Mouse (Mus musculus) forebrain, embryonic 11.5 days (tissue): ENCODE data around the gene Man2a2. TPM values are rescaled to one million over a fixed set of nuclear protein-coding genes. Genes with fewer than 3 reads are reported as not detected.

ENCODE experiments used
- ATAC-seq: fragments of 200-750 bp; cut with Nextera tagmentation; replicated peaks from 2 replicates; pipeline ENCODE4 v1.8.0; 2017; ENCODE audit warnings: moderate TSS enrichment; ENCODE audit not compliant: low FRiP score
- DNase-seq: peaks from one replicate; pipeline ENCODE4 v3.0.0-alpha.2; 2017; ENCODE audit warnings: low spot score
- H3K27ac ChIP-seq: fragments of 300-500 bp; sonication (generic); 2 replicates; pipeline ENCODE4 v1.5.1; 2014; ENCODE audit warnings: low read depth, low read length
- H3K27me3 ChIP-seq: fragments of 300-500 bp; sonication (generic); 2 replicates; pipeline ENCODE4 v1.6.1; 2014; ENCODE audit warnings: mild to moderate bottlenecking, low read length, mixed read lengths; ENCODE audit not compliant: control insufficient read depth, insufficient read depth
- H3K36me3 ChIP-seq: fragments of 300-500 bp; sonication (generic); 2 replicates; pipeline ENCODE4 v1.6.1; 2014; ENCODE audit warnings: mild to moderate bottlenecking, low read length, moderate library complexity, mixed read lengths; ENCODE audit not compliant: control insufficient read depth, insufficient read depth
- H3K4me1 ChIP-seq: fragments of 300-500 bp; sonication (generic); replicated peaks from 2 replicates; pipeline ENCODE4 v1.6.1; 2014; ENCODE audit warnings: low read length, mixed read lengths; ENCODE audit not compliant: control insufficient read depth, insufficient read depth
- H3K4me2 ChIP-seq: fragments of 300-500 bp; sonication (generic); 2 replicates; pipeline ENCODE4 v1.6.1; 2014; ENCODE audit warnings: low read depth, mild to moderate bottlenecking, low read length, moderate library complexity, mixed read lengths; ENCODE audit not compliant: severe bottlenecking
- H3K4me3 ChIP-seq: fragments of 300-500 bp; sonication (generic); 2 replicates; pipeline ENCODE4 v1.5.1; 2014; ENCODE audit warnings: low read depth, low read length
- H3K9ac ChIP-seq: fragments of 300-500 bp; sonication (generic); 2 replicates; pipeline ENCODE4 v1.6.1; 2014; ENCODE audit warnings: low read length
- H3K9me3 ChIP-seq: fragments of 300-500 bp; sonication (generic); 2 replicates; pipeline ENCODE4 v1.6.1; 2016; ENCODE audit warnings: low read length, mixed read lengths; ENCODE audit not compliant: control insufficient read depth
- WGBS: fragments of 180-500 bp; shearing (Covaris S2); extraction: QIAGEN DNeasy Blood & Tissue Kit; methylation state at CpG from one replicate; pipeline ENCODE4 v1.1.7; 2014; 5-methylcytosine and 5-hydroxymethylcytosine counted together
- polyA plus RNA-seq: library from polyadenylated mRNA; unstranded; fragments of >200 nt; fragmentation: Nextera tagmentation; extraction: Ambion mirVana; gene quantifications from 2 replicates; pipeline ENCODE4 v1.2.1, GENCODE M21; 2014

Gene Man2a2
- 16.1 and 18.8 TPM in 2 replicates for polyA plus RNA-seq

DNA sequence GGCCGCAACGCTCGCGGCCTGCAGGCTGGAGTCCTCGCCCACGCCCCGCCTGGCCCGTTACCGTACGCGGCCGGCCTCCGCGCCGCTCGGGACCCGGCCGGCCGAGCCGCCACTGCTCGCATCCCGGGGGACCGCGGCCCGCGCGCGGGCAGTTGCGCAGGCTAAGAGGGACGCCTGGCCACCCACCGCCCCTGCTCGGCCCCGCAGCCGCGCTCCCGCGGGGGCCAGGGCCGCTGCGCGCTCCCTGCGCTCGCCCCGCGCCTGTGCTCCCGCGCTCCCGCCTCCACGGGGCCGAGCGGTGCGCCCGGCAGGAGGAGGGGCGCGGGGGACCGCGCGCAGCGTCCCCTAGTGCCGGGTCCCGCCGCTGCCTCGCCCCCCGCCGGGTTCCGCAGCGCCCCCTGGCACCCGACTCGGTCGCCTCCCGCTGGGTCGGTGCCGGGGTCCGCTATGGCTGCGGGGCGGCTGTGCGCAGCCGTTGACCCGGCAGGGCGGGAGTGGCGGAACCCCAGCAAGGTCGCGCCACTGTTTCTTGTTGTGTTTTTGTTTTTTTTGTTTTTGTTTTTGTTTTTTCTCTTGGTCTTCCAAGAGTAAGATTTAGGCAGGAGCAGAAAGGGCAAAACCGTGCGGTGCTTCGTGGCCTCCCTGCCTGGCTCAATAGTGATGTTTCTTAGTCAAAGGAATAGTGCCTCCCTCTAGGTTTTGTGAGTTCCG is at the start of gene Man2a2:
Man2a2 (minus strand) TSS at position 335 of the 711 bp plus-strand sequence.
- 1% methylated on average over 35 of the region's 86 CpGs for WGBS
- H3K9me3 ChIP-seq: no peaks in the 10 kb centered on the region
- H3K4me1 ChIP-seq: peaks cover 10% of the 10 kb centered on the region; the same call in 1 of the 2 replicates
- H3K4me3 ChIP-seq: peak within 1 kb of the TSS; percentile 94
- peak; percentile 86 for DNase-seq
- peak within 1 kb of the TSS; percentile 83 for H3K4me2 ChIP-seq
- ATAC-seq: peak; percentile 64
- H3K36me3 ChIP-seq: peaks cover 6% of the 10 kb centered on the region; the same call in 1 of the 2 replicates
- H3K27me3 ChIP-seq: no peaks in the 10 kb centered on the region
- H3K27ac ChIP-seq: peak within 1 kb of the TSS; percentile 12; the same call in 1 of the 2 replicates
- peak within 1 kb of the TSS; percentile 88 for H3K9ac ChIP-seq

DNA sequence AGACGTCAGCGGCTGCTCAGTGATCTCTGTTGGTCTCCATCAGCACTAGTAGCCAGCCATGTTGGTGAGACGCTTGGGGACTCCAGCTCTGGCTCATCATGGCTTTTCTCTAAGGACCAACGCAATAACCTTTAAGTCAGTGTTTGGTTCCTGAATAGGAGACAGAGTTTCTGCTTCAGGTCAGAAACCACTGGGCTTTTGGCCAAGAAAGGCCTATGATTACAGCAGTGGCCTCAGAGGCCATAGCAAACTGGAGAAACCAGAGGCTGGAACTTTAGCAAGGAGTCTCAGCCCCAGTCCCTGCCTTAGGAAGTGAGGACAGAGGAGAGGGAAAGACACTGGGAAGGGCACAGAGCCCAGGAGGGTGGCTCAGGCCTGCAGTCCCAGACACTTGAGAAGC is 49.4 kb upstream of the Man2a2 start:
- Histone ChIP-seq H3K27ac (no peak overlapping the region), H3K9me3 (no peaks in the 10 kb centered on the region), H3K4me1 (no peaks in the 10 kb centered on the region), H3K36me3 (no peaks in the 10 kb centered on the region), H3K27me3 (no peaks in the 10 kb centered on the region), H3K4me2 (no peak overlapping the region), H3K4me3 (no peak overlapping the region), H3K9ac (no peak overlapping the region)
- WGBS: 83% methylated on average over 4 of the region's 4 CpGs
- DNase-seq (no peak), ATAC-seq (no peak)

DNA sequence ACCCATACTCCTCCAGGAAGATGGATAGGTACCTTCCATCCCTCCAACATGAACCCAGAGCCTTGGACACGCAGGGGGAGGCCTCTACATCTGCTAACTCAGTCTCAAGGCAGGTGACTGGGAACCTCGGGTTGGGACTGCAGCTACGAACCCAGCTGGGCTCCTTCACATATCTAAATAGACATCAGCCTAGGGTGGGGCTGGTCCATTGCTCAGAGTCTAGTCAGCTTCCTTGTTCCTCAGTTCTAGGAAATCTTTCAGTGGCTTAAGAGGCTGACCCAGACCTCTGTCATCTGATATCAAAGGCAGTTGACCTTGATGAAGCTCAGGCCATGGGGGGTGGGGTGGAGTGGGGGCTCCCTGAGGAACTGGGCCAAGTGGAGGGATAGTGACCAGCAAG is 48.1 kb upstream of the Man2a2 start:
- Histone ChIP-seq H3K9me3 (no peaks in the 10 kb centered on the region), H3K4me2 (no peak overlapping the region), H3K27ac (no peak overlapping the region), H3K4me3 (no peak overlapping the region), H3K27me3 (no peaks in the 10 kb centered on the region), H3K4me1 (no peaks in the 10 kb centered on the region), H3K9ac (no peak overlapping the region), H3K36me3 (no peaks in the 10 kb centered on the region)
- WGBS: 78% methylated on average over 3 of the region's 3 CpGs
- no peak for DNase-seq
- no peak for ATAC-seq

DNA sequence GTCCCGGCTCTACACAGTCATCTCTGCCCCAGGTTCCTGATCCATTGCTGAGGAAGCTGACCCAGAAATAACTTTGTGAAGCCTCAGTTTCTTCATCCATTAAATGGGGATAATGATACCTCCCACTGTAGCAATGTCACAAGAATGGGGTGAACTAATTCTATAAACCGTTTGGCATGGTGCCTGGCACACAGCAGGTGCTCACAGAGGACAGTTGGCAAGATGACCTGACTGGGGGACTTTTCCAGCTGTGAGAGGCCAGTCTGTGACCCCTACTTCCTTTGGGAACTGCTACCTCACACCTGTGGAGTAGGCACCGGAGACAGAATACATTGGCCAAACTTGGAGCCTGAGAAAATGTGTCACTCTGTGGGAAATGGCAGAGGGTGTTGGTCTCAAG is 46.9 kb upstream of the Man2a2 start:
- no peak overlapping the region for H3K9ac ChIP-seq
- no peaks in the 10 kb centered on the region for H3K4me1 ChIP-seq
- 90% methylated on average over 3 of the region's 3 CpGs for WGBS
- no peaks in the 10 kb centered on the region for H3K9me3 ChIP-seq
- no peak overlapping the region for H3K4me3 ChIP-seq
- H3K27ac ChIP-seq: no peak overlapping the region
- no peak overlapping the region for H3K4me2 ChIP-seq
- no peaks in the 10 kb centered on the region for H3K27me3 ChIP-seq
- DNase-seq: no peak
- H3K36me3 ChIP-seq: no peaks in the 10 kb centered on the region
- ATAC-seq: no peak

DNA sequence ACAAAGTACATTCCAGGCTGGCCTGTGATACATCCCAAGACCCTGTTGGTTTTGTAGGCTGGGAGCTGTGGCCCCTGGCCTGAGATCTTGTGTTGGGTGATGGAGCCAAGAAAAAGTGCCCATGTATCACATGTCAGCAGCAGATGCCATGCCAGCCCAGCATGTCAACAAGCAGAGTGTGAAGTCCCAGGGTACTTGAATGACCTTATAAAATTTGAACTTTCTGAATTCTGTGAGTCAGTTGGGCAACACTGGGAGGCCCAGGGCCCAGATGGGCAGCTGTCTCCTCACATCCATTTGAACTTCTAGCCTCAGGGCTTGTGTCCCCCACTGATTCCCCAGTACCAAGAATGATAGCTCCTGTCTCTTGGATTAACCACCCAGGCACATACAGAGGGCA is 46.4 kb upstream of the Man2a2 start:
- no peak overlapping the region for H3K9ac ChIP-seq
- ATAC-seq (no peak), DNase-seq (no peak)
- H3K27me3 ChIP-seq: no peaks in the 10 kb centered on the region
- no peak overlapping the region for H3K4me2 ChIP-seq
- H3K4me3 ChIP-seq: no peak overlapping the region
- no peaks in the 10 kb centered on the region for H3K36me3 ChIP-seq
- no peaks in the 10 kb centered on the region for H3K4me1 ChIP-seq
- H3K27ac ChIP-seq: no peak overlapping the region
- H3K9me3 ChIP-seq: no peaks in the 10 kb centered on the region

DNA sequence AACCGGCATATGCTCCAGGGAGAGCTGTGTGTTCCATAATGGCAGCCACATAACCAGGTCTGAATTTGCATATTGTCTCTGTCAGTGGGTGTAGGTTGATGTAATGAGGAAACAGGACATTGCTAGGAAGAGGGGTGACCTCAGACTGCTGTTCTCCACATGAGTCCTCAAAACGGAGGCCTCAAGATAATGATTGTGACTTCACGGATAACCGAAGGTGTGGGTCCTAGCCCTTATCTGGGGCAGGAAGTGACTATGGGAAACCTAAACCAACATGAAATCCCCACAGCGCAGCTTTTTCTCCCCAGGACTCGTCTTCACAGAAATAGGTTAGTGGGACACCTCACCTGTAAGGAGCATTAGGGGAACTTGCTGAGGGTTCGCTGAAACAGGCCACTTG is 45.8 kb upstream of the Man2a2 start:
- Histone ChIP-seq H3K27ac (no peak overlapping the region), H3K9me3 (no peaks in the 10 kb centered on the region), H3K4me1 (no peaks in the 10 kb centered on the region), H3K4me3 (no peak overlapping the region), H3K36me3 (no peaks in the 10 kb centered on the region), H3K27me3 (no peaks in the 10 kb centered on the region), H3K4me2 (no peak overlapping the region), H3K9ac (no peak overlapping the region)
- WGBS: 88% methylated on average over 7 of the region's 7 CpGs
- ATAC-seq (no peak), DNase-seq (no peak)

DNA sequence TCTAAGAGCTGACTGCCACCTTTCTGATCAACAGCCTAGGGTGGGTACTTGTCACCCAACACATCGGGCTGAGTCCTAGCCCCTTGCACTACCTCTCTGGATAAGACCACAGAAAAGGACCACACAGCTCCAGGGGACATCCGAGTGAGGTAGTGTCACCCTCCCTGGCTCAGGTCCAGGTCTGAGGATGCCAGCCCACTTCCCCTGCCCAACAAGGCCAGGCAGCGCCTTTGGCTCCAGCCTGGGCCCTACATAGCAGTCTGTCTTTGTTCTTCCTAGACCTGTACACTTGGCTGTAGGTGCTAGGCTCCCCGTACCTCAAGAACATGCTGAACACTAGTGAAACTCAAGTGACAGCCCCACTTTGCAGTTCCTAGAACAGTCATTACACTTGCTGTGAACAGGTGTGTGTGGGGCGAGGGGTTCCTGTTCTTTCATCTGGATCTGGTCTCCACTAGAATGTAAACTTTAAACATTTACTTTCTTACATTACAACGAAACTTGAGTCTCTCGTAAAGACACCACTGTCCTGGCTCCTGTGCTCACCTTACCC is 43.2 kb upstream of the Man2a2 start:
- Histone ChIP-seq H3K4me1 (no peaks in the 10 kb centered on the region), H3K9ac (no peak overlapping the region), H3K27ac (no peak overlapping the region), H3K36me3 (no peaks in the 10 kb centered on the region), H3K9me3 (no peaks in the 10 kb centered on the region), H3K27me3 (no peaks in the 10 kb centered on the region), H3K4me2 (no peak overlapping the region), H3K4me3 (no peak overlapping the region)
- WGBS: 87% methylated on average over 7 of the region's 7 CpGs
- no peak for DNase-seq
- ATAC-seq: no peak

DNA sequence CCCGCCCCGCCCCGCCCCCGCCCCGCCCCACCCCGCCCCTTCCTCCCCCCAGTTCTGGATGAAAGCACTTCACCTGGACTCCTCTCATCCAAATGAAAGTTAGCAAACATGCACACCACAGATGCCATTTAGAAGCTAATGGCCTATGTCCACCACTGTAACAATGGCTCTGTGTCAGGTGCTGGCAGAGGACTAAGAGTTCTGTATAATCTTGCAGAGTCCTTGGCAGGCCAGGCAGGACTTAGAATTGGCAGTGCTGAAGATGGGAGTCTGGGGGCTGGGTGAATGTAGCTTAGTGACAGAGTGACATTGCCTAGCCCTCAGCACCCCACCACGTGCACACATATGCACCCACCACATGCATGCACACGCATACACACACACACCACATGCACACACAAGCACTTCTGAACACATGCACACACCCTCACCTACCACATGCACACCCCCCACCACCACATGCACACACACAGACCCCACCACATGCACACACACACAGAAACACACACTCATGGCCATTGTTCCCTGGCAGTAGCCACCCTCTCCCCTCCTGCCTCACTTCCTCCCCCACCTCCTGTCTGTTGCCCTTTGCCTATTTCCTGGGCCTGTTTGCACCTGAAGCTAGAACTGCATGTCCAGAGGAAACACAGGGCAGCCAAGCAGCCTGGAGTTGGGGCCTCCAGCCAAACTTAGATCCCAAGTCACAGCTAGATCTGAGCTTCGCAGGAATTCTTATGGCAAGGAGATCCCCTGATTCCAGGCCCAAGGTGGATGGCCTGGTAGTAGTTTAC is 42.5 kb upstream of the Man2a2 start:
- H3K4me2 ChIP-seq: no peak overlapping the region
- ATAC-seq (no peak), DNase-seq (no peak)
- no peaks in the 10 kb centered on the region for H3K9me3 ChIP-seq
- H3K36me3 ChIP-seq: no peaks in the 10 kb centered on the region
- 78% methylated on average over 9 of the region's 9 CpGs for WGBS
- H3K27ac ChIP-seq: no peak overlapping the region
- H3K9ac ChIP-seq: no peak overlapping the region
- no peak overlapping the region for H3K4me3 ChIP-seq
- no peaks in the 10 kb centered on the region for H3K27me3 ChIP-seq
- no peaks in the 10 kb centered on the region for H3K4me1 ChIP-seq
